Mouse (Mus musculus): ENCODE measurements around the gene Hoxc5.

The Hoxc5 gene

GRCm38 (mm10) chr15:102990461-102991397, 23.5 kb downstream of the Hoxc5 start, which contains the start of gene Hoxc8:
Hoxc8 (plus strand) TSS chr15:102990607.
- DNase-seq (ENCODE audit: low spot score) = no peak

GRCm38 (mm10) chr15:102991782-102992181, 24.5 kb downstream of the Hoxc5 start:
- DNase-seq (ENCODE audit: low spot score) = no peak

GRCm38 (mm10) chr15:102992206-102992605, 25.0 kb downstream of the Hoxc5 start:
- DNase-seq (ENCODE audit: low spot score) = no peak

GRCm38 (mm10) chr15:102992863-102993262, 25.6 kb downstream of the Hoxc5 start:
- DNase-seq (ENCODE audit: low spot score) = no peak

- DNase-seq (ENCODE audit: low spot score) = no peak
These were observed 29.3 kb downstream of the Hoxc5 start for GRCm38 (mm10) chr15:102996548-102996947.

GRCm38 (mm10) chr15:102997431-102997830, 30.2 kb downstream of the Hoxc5 start:
- DNase-seq (ENCODE audit: low spot score) = no peak

GRCm38 (mm10) chr15:102997939-102998355, 30.7 kb downstream of the Hoxc5 start, which contains the start of gene Hoxc6:
Hoxc6 (plus strand) TSS chr15:102998257.
- DNase-seq (ENCODE audit: low spot score) = no peak

GRCm38 (mm10) chr15:102998608-102999182, 31.5 kb downstream of the Hoxc5 start:
- no peak for DNase-seq (ENCODE audit: low spot score)

GRCm38 (mm10) chr15:102999183-102999831, 32.1 kb downstream of the Hoxc5 start:
- DNase-seq (ENCODE audit: low spot score) = no peak

GRCm38 (mm10) chr15:102999955-103000354, 32.7 kb downstream of the Hoxc5 start:
- no peak for DNase-seq (ENCODE audit: low spot score)

GRCm38 (mm10) chr15:103000501-103000901, 33.3 kb downstream of the Hoxc5 start:
- DNase-seq (ENCODE audit: low spot score) = no peak

GRCm38 (mm10) chr15:103001370-103001769, 34.1 kb downstream of the Hoxc5 start:
- no peak for DNase-seq (ENCODE audit: low spot score)

- DNase-seq (ENCODE audit: low spot score) = no peak
These were observed 34.9 kb downstream of the Hoxc5 start for GRCm38 (mm10) chr15:103002156-103002555.

- no peak for DNase-seq (ENCODE audit: low spot score)
These were observed 35.7 kb downstream of the Hoxc5 start for GRCm38 (mm10) chr15:103002821-103003448.

- no peak for DNase-seq (ENCODE audit: low spot score)
These were observed 38.1 kb downstream of the Hoxc5 start for GRCm38 (mm10) chr15:103005308-103005707.

- no peak for DNase-seq (ENCODE audit: low spot score)
These were observed 38.6 kb downstream of the Hoxc5 start for GRCm38 (mm10) chr15:103005797-103006196.

GRCm38 (mm10) chr15:103006326-103006725, 39.1 kb downstream of the Hoxc5 start:
- DNase-seq (ENCODE audit: low spot score) = no peak

GRCm38 (mm10) chr15:103009265-103010111, 42.2 kb downstream of the Hoxc5 start:
- DNase-seq (ENCODE audit: low spot score) = no peak

GRCm38 (mm10) chr15:103010112-103010846, 43.0 kb downstream of the Hoxc5 start:
- DNase-seq (ENCODE audit: low spot score) = no peak

GRCm38 (mm10) chr15:103010847-103011555, 43.8 kb downstream of the Hoxc5 start:
- no peak for DNase-seq (ENCODE audit: low spot score)
